Mouse (Mus musculus): ENCODE data around the gene Igflr1.

Igflr1 gene

DNA sequence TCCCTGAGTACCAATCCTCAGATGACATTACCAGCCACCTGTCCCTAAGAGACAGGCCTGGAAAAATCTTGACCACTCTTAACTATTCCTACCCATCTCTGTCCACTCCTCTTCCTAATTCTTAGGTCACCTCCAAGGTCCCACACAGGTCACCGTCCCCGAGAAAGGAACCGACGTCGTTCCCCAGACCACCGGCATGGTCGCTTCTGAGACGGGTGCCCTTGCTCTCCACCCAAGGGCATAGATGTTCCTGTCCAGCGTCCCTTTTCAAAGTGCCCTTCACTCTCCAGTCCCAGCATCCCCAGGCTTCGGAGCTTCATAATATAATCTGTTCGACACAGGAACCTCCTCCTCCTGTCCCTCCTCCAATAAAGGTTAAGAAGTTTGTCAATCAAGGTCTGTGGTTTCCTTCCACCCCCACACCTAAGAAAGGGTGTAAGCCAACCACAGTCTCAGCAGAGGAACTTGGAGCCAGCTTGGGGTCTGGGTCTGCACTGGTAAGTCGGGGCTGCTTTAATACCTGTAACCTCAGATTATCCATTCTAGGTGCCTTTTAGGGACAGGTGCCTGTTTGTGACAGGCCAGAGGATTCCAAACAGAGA is at the start of gene Igflr1:
Gene Igflr1, plus strand, starts transcription at position 458 of the 602 bp plus-strand sequence.
- DNase-seq: peak; percentile 13

GRCm38 (mm10) chr7:30518325-30518724 is 46.9 kb upstream of the Igflr1 start:
- DNase-seq: no peak

DNA sequence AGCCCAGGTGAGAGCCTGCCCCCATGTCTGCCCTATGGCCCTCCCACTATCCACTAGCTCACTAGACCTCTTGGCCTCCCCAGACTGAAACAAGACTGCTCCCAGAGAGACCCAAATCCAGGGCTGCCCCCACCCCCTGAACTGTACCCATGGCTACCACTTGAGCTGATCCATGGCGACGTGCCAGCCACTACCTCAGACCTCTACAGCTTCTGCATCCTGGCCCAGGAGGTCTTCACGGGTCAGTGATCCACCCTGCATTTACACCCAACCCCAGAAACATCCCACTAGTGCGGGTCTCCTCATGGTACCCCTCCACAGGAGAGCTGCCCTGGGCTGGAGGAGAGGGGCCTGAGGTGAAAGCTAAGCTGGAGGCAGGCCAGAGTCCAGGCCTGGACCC is 44.8 kb upstream of the Igflr1 start:
- DNase-seq: peak; percentile 33

GRCm38 (mm10) chr7:30520856-30521255 is 44.4 kb upstream of the Igflr1 start:
- peak; percentile 48 for DNase-seq

DNA sequence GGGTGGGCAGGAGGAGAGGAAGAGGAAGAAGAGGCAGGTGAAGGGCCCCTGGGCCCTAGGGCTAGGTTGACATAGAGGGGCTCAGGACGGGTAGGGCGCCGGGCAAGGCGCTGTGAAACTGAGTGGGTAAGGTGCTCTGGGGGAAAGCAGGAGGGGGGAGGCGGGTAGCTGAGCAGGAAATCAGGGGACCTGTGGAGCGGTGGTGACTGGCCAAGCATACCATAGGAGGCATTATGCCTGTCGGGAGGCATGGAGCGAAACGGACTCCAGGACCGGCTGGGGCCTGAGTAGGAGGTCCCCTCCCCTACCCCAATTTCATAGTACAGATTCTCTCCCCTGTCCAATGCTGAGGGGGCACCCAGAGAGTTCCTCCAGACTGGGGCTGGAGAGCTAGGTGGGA is 42.4 kb upstream of the Igflr1 start:
- DNase-seq: no peak

DNA sequence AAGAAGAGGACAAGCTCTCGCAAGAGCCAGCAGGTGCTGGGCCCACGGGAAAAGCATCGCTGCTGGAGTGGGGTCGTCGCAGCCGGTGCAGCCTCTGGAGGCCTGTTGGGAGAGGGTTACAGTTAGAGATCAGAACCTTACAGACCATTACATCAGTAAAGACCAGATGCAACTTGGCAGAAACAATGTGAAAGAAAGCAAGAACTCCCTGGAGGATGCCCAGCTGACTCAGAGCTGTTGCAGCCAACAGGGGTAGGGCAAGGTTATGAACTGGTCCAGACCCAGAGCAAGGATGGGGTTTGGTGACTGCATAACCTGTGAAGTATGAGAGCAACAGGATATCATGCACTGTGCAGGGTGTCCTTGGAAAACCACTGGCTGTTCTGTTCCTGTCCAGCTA is 40.7 kb upstream of the Igflr1 start:
- DNase-seq: no peak

DNA sequence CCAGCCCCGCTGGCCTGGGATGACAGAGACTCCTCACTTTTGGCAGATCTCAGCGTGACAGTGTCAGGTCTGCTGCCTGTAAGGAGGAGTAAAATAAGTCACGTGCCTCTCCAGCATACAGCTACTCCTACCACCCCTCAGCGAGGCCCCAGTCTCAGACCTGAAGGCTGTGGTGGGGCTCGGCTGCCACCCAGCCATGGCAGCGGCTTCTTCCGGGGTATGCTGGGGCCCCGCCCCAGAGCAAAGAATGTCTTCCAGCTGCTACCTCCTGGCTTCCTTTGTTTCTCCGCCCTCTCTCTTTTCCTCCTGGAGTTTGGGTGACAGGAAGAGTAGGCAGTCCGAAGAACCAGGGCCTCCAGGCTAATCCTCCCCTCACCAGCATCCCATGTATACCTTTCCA is 39.3 kb upstream of the Igflr1 start:
- DNase-seq: no peak

DNA sequence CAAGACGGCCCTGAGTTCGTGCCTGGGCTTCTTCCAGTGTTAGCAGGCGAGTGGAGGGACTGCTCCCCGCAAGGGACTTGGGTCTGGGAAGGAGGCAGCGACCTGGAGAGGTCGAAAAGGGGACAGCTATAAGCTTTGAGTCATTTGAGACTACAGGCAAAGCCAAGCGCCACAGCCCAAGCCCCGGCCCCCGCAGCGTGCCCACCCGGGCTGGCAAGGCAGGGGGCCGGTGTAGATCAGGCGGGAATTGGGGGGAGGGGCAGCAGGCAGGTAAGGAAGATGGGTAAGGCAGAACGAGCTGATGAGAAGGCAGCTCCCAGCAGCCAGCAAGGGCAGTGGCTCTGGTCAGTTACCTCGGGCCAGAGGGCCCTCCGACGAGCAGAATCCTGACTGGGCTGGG is 38.8 kb upstream of the Igflr1 start:
- DNase-seq: no peak

DNA sequence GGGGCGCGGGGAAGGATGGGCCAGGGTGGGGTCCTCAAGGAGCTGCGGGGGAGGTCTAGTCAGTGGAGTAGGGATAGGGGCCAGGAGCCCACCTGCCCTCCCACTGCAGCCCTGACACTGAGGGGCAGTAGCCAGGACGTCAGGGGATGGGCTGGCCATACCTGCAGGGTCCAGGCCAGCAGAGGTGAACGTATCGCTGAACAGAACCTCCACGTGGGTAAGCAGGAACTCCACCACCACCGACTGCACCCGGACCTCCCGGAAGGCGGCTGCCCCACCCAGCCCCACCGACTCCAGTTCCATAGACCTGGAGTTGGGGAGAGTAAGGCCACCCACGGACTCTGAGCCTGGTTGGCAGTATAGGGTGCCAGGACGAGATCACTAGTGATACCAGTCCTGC is 38.2 kb upstream of the Igflr1 start:
- DNase-seq: no peak

DNA sequence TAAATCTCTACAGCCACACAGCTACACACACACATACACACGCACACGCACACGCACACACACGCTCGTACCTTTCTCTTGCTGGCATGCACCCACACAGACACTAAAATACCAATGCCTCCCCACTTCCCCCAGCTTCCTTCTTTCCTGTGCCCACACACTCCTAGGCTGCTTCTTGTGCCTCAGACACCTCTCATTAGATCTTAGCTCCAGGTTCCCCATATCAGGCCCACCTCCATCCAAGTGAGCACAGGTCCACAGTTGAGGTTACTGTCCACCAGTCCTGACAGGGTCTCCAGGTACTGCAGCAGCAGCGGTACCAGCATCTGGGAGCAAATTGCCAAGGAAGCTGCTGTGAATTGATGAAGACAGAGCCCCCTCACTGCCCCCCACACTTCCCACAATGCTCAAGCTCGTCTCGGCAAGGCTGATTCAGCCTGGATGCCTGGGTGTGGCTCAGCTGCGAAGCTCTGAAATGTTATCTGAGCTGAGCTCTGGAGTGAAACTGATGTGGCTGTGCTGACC is 33.9 kb upstream of the Igflr1 start:
- DNase-seq: no peak

DNA sequence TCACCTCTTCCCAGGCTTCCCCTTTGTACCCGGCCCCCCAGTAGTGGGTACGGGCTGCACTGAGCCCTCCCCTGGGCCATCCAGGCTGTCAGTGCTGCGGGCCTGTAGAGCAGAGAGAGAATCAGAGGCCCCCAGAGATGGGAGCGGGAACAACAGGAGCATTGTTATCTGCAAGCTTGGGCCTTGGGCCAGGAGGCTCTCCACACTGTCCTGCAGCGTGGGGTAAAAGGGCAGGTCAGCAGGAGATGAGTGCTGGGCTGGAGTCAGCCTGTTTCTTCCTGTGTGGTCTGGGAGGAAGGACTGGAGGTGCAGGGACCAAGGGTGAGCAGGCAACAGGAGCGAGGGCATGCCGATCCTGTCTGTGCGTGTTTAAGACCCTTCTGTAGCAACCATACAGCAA is 32.3 kb upstream of the Igflr1 start:
- no peak for DNase-seq

DNA sequence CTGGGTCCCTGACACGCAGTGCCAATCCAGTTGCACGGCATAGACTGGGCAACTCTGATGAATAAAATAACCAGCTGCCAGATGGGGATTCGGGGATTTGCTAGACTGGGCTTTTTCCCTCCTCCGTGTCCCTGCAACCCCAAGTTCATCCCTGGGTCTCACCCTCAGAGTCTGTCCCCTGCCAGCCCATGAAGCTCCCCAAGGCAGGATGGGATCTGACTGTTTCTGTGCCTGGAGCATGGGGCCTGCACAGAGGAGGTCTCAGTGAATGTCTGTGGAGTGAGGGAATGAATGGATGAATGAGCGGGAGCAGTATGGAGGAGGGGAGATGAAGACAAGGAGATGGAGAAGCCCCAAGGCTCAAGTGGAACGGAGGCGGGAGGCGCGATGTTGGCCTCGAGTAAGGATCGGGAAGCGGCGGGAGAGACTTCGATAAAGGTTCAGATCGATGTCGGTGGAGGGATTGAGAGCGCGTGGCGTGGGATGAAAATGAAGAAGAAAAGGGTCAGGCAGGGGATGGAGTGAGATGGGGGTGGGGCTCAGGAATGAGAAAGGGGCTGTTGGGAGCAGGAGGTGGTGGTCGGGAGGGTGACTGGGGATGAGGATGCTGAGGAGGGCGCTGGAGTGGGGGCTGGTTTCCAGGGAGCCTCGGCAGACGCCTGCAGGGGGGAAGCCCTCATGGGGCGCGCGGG is 31.1 kb upstream of the Igflr1 start:
- DNase-seq: peak; percentile 48

- peak; percentile 95 for DNase-seq
Measured at GRCm38 (mm10) chr7:30534633-30535577, 30.3 kb upstream of the Igflr1 start, which contains the start of gene Arhgap33. TSS of gene Arhgap33 (minus strand) at chr7:30535060.

DNA sequence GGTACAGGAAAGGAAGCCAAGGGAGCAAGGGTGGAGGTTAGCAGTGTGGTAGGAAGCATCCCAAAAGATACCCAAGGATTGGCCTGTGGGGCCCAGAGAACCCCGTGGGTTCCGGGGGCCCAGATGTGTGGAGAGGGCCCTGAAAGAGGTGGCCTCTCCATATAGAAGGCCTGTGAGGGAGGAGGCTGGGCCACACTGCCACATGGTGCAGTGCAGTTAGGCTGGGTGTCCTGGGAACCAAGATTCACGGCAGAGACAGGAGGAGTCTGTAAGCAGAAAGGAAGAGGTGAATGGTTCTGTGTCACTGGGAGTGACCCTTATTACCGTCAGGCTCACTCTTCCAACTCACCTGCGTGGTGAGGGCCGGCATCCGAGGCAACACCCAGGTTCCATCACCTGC is 24.7 kb upstream of the Igflr1 start:
- DNase-seq: no peak

DNA sequence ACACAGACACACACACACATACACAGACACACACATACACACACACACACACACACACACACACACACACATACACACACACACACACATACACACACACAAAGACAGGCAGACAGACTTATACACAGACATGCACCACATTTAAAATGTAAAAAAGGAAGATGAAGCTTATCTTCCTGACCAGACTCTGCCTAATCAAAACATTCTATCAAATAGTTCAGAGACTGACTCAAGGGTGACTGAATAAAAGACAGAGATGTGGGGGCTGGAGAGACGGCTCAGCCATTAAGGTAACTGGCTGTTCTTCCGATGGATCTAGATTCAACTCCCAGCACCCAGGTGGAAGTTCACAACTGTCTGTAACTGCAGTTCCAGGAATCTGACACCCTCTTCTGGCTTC is 20.9 kb upstream of the Igflr1 start:
- no peak for DNase-seq

- no peak for DNase-seq
Measured at GRCm38 (mm10) chr7:30549880-30550279, 15.3 kb upstream of the Igflr1 start.

DNA sequence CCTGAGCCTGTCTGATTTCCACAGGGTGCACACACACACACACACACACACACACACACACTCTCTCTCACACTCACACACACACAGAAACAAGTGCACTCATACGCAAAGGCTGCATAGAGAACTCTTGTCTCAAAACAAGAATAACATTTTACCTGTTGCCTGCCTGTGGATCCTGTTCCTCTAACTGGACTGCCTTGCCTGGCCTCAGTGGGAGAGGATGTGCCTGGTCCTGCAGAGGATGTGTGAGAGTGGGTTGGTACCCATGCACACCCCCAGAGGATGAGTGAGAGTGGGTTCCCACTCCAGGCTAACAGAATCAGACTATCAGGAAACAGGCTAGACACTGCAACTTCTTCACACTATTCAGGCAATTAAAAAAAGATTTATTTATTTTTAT is 14.6 kb upstream of the Igflr1 start:
- no peak for DNase-seq

DNA sequence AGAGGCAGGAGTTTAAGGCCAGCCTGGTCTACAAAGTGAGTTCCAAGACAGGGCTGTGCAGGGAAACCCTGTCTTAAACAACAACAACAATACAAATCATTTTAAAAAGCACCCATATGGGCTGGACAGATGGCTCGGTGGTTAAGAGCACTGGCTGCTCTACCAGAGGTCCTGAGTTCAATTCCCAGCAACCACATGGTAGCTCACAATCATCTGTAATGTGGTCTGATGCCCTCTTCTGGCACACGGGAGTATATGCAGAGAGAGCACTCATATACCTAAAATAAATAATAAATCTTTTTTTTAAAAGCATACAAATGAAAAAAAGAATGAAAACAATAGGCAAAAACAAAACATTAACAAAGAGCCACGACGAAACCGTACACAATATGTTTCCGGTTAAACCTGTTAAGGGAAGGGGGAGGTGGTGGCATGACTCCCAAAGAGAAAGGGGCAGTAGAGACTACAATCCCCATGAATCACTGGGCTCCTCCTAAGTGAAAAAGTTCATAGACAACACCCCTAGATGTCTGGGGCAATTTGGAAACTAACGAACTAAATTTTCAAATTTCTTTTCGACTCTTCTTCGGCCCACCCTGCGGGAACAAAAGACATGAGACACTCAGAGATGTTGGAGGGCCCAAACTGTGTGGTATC is 13.7 kb upstream of the Igflr1 start:
- no peak for DNase-seq

GRCm38 (mm10) chr7:30552102-30553020 is 12.9 kb upstream of the Igflr1 start, which contains the start of the genes Hspb6 and Proser3:
TSS of gene Hspb6 (plus strand) at chr7:30552178.
TSS of gene Proser3 (minus strand) at chr7:30552299.
- DNase-seq: peak; percentile 96

- peak; percentile 67 for DNase-seq
Measured at GRCm38 (mm10) chr7:30553021-30553589, 12.1 kb upstream of the Igflr1 start.
